Mouse (Mus musculus): ENCODE measurements around the gene C1qtnf4. TPM values are rescaled to one million over a fixed set of nuclear protein-coding genes. Genes with fewer than 3 reads are reported as not detected.

C1qtnf4 gene
- polyA plus RNA-seq, 1 experiment from 2014 or later, result 2.9 TPM

GRCm38 (mm10) chr2:90846597-90846954 lies 39.1 kb upstream of the C1qtnf4 start:
- Histone ChIP-seq H3K9ac (replicated peaks) (peak overlapping the region; percentile 52), H3K27me3 (ENCODE audit: insufficient read depth, low read length) (no peaks in the 10 kb centered on the region), H3K4me3 (ENCODE audit: low read depth, low read length) (peak overlapping the region; percentile 81), H3K36me3 (replicated peaks; ENCODE audit: insufficient read depth, low read length) (peaks cover 14% of the 10 kb centered on the region), H3K4me1 (ENCODE audit: insufficient read depth) (peaks cover 23% of the 10 kb centered on the region), H3K27ac (ENCODE audit: low read depth) (peak overlapping the region; percentile 82), H3K4me2 (ENCODE audit: low read depth, low read length) (peak overlapping the region; percentile 89), H3K9me3 (ENCODE audit: low read length) (no peaks in the 10 kb centered on the region)
- WGBS (ENCODE audit: insufficient replicate concordance), result 2% methylated on average over 8 of the region's 8 CpGs
- no peak for TF ChIP-seq CTCF (IDR thresholded peaks at IDR 0.05; ENCODE audit: low read depth)
- TF ChIP-seq EP300 (IDR thresholded peaks at IDR 0.05; ENCODE audit: low read depth), result no peak
- DNase-seq (no peak), ATAC-seq (peak; percentile 24)

- no peak for TF ChIP-seq CTCF (IDR thresholded peaks at IDR 0.05; ENCODE audit: low read depth)
- TF ChIP-seq EP300 (IDR thresholded peaks at IDR 0.05; ENCODE audit: low read depth), result no peak
- ATAC-seq, result peak; percentile 93
- H3K27ac ChIP-seq (ENCODE audit: low read depth), result peak within 1 kb of the TSS; percentile 92
- H3K27me3 ChIP-seq (ENCODE audit: insufficient read depth, low read length), result no peaks in the 10 kb centered on the region
- no peaks in the 10 kb centered on the region for H3K9me3 ChIP-seq (ENCODE audit: low read length)
- peak within 1 kb of the TSS; percentile 89 for H3K9ac ChIP-seq (replicated peaks)
- peak within 1 kb of the TSS; percentile 81 for H3K4me3 ChIP-seq (ENCODE audit: low read depth, low read length)
- H3K4me1 ChIP-seq (ENCODE audit: insufficient read depth), result peaks cover 23% of the 10 kb centered on the region
- 0% methylated on average over 64 of the region's 67 CpGs for WGBS (ENCODE audit: insufficient replicate concordance)
- H3K36me3 ChIP-seq (replicated peaks; ENCODE audit: insufficient read depth, low read length), result peaks cover 18% of the 10 kb centered on the region
- H3K4me2 ChIP-seq (ENCODE audit: low read depth, low read length), result peak within 1 kb of the TSS; percentile 89
- peak; percentile 99 for DNase-seq
These were observed 38.5 kb upstream of the C1qtnf4 start, which contains the start of gene Mtch2 for GRCm38 (mm10) chr2:90846955-90847680. TSS of gene Mtch2 (plus strand) at chr2:90847155.

- peak overlapping the region; percentile 92 for H3K27ac ChIP-seq (ENCODE audit: low read depth)
- DNase-seq (no peak), ATAC-seq (no peak)
- peak overlapping the region; percentile 89 for H3K9ac ChIP-seq (replicated peaks)
- TF ChIP-seq EP300 (IDR thresholded peaks at IDR 0.05; ENCODE audit: low read depth), result no peak
- TF ChIP-seq CTCF (IDR thresholded peaks at IDR 0.05; ENCODE audit: low read depth), result no peak
- no peaks in the 10 kb centered on the region for H3K9me3 ChIP-seq (ENCODE audit: low read length)
- peak overlapping the region; percentile 81 for H3K4me3 ChIP-seq (ENCODE audit: low read depth, low read length)
- H3K4me2 ChIP-seq (ENCODE audit: low read depth, low read length), result peak overlapping the region; percentile 89
- WGBS (ENCODE audit: insufficient replicate concordance), result under 1% methylated on average over 13 of the region's 13 CpGs
- peaks cover 24% of the 10 kb centered on the region for H3K36me3 ChIP-seq (replicated peaks; ENCODE audit: insufficient read depth, low read length)
- H3K4me1 ChIP-seq (ENCODE audit: insufficient read depth), result peaks cover 23% of the 10 kb centered on the region
- no peaks in the 10 kb centered on the region for H3K27me3 ChIP-seq (ENCODE audit: insufficient read depth, low read length)
These were observed 38.0 kb upstream of the C1qtnf4 start for GRCm38 (mm10) chr2:90847681-90848050.

GRCm38 (mm10) chr2:90848331-90848730 lies 37.3 kb upstream of the C1qtnf4 start:
- H3K4me3 ChIP-seq (ENCODE audit: low read depth, low read length), result peak overlapping the region; percentile 81
- TF ChIP-seq CTCF (IDR thresholded peaks at IDR 0.05; ENCODE audit: low read depth) (no peak), EP300 (IDR thresholded peaks at IDR 0.05; ENCODE audit: low read depth) (peak; percentile 50; the same call in 1 of the 2 replicates)
- ATAC-seq (peak; percentile 5; the same call in 1 of the 2 replicates), DNase-seq (no peak)
- peak overlapping the region; percentile 92 for H3K27ac ChIP-seq (ENCODE audit: low read depth)
- peak overlapping the region; percentile 89 for H3K4me2 ChIP-seq (ENCODE audit: low read depth, low read length)
- H3K4me1 ChIP-seq (ENCODE audit: insufficient read depth), result peaks cover 23% of the 10 kb centered on the region
- H3K9me3 ChIP-seq (ENCODE audit: low read length), result no peaks in the 10 kb centered on the region
- no peaks in the 10 kb centered on the region for H3K27me3 ChIP-seq (ENCODE audit: insufficient read depth, low read length)
- H3K36me3 ChIP-seq (replicated peaks; ENCODE audit: insufficient read depth, low read length), result peaks cover 30% of the 10 kb centered on the region
- WGBS (ENCODE audit: insufficient replicate concordance), result 72% methylated on average over 5 of the region's 5 CpGs
- H3K9ac ChIP-seq (replicated peaks), result no peak overlapping the region

GRCm38 (mm10) chr2:90850401-90850800 lies 35.3 kb upstream of the C1qtnf4 start:
- H3K9ac ChIP-seq (replicated peaks), result no peak overlapping the region
- no peak overlapping the region for H3K4me3 ChIP-seq (ENCODE audit: low read depth, low read length)
- DNase-seq (no peak), ATAC-seq (no peak)
- H3K27ac ChIP-seq (ENCODE audit: low read depth), result no peak overlapping the region
- peaks cover 49% of the 10 kb centered on the region for H3K36me3 ChIP-seq (replicated peaks; ENCODE audit: insufficient read depth, low read length)
- no peaks in the 10 kb centered on the region for H3K27me3 ChIP-seq (ENCODE audit: insufficient read depth, low read length)
- WGBS (ENCODE audit: insufficient replicate concordance), result 94% methylated on average over 1 of the region's 1 CpGs
- no peaks in the 10 kb centered on the region for H3K9me3 ChIP-seq (ENCODE audit: low read length)
- H3K4me2 ChIP-seq (ENCODE audit: low read depth, low read length), result no peak overlapping the region
- TF ChIP-seq CTCF (IDR thresholded peaks at IDR 0.05; ENCODE audit: low read depth) (no peak), EP300 (IDR thresholded peaks at IDR 0.05; ENCODE audit: low read depth) (no peak)
- peaks cover 18% of the 10 kb centered on the region for H3K4me1 ChIP-seq (ENCODE audit: insufficient read depth)

- Histone ChIP-seq H3K9ac (replicated peaks) (no peak overlapping the region), H3K4me3 (ENCODE audit: low read depth, low read length) (no peak overlapping the region), H3K4me2 (ENCODE audit: low read depth, low read length) (no peak overlapping the region), H3K27me3 (ENCODE audit: insufficient read depth, low read length) (no peaks in the 10 kb centered on the region), H3K4me1 (ENCODE audit: insufficient read depth) (no peaks in the 10 kb centered on the region), H3K9me3 (ENCODE audit: low read length) (no peaks in the 10 kb centered on the region), H3K27ac (ENCODE audit: low read depth) (no peak overlapping the region), H3K36me3 (replicated peaks; ENCODE audit: insufficient read depth, low read length) (peaks cover 72% of the 10 kb centered on the region)
- WGBS (ENCODE audit: insufficient replicate concordance), result 79% methylated on average over 2 of the region's 2 CpGs
- TF ChIP-seq EP300 (IDR thresholded peaks at IDR 0.05; ENCODE audit: low read depth) (no peak), CTCF (IDR thresholded peaks at IDR 0.05; ENCODE audit: low read depth) (no peak)
- DNase-seq (no peak), ATAC-seq (no peak)
These were observed 24.2 kb upstream of the C1qtnf4 start for GRCm38 (mm10) chr2:90861486-90861885.

All from liver, postnatal 0 days (tissue).